Mouse (Mus musculus) C2C12 (cell line): ENCODE data around the gene Foxd1.

Source experiments
- CEBPB ChIP-seq: IDR thresholded peaks from one replicate; pipeline ENCODE4 v1.6.1; 2011; ENCODE audit warnings: low read depth, mild to moderate bottlenecking, control low read depth, moderate library complexity
- CTCF ChIP-seq: IDR thresholded peaks from one replicate; pipeline ENCODE4 v1.5.1; 2011; ENCODE audit not compliant: control insufficient read depth, insufficient read depth, insufficient read length
- MAX ChIP-seq: IDR thresholded peaks from one replicate; pipeline ENCODE4 v1.6.1; 2011; ENCODE audit warnings: mild to moderate bottlenecking, control low read depth
- MYOD1 ChIP-seq: IDR thresholded peaks from one replicate; pipeline ENCODE4 v1.6.1; 2011; ENCODE audit warnings: low read depth; ENCODE audit not compliant: control insufficient read depth, insufficient read length
- MYOG ChIP-seq: IDR thresholded peaks from one replicate; pipeline ENCODE4 v1.6.1; 2011; ENCODE audit not compliant: control insufficient read depth, insufficient read length; ENCODE audit errors: extremely low read depth
- USF1 ChIP-seq: IDR thresholded peaks from one replicate; pipeline ENCODE4 v1.6.1; 2011; ENCODE audit warnings: low read depth, mild to moderate bottlenecking, control low read depth, moderate library complexity

DNA sequence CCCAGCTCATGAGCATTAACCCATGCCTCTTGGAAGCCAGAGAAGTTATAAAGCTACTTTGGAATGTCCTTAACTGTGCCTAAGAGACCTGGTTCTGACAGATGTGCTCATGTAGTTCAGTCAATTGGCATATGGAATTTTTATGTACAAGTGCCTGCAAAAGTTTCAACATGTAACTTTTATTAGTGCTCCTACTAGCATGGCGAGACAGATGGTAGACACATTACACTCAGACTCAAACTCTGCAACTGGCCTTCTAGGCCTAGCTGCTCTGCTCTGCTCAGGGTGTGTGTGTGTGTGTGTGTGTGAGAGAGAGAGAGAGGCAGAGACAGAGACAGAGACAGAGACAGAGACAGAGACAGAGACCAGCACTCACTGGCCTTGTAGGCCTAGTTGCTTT, 17.8 kb upstream of the Foxd1 start:
- TF ChIP-seq CTCF, result no peak
- no peak for TF ChIP-seq USF1
- no peak for TF ChIP-seq CEBPB
- no peak for TF ChIP-seq MYOD1
- TF ChIP-seq MAX, result no peak
- no peak for TF ChIP-seq MYOG
